Mouse (Mus musculus) heart, embryonic 16.5 days (tissue): ENCODE measurements around the gene Pip. TPM values are rescaled to one million over a fixed set of nuclear protein-coding genes. Genes with fewer than 3 reads are reported as not detected.

Experiments
- ATAC-seq: fragments of 200-750 bp; cut with Nextera tagmentation; replicated peaks from 2 replicates; pipeline ENCODE4 v1.8.0; 2017; ENCODE audit warnings: moderate number of reproducible peaks; ENCODE audit not compliant: insufficient read depth, low FRiP score; ENCODE audit errors: extremely low read depth
- H3K27ac ChIP-seq: fragments of 300-500 bp; sonication (generic); 2 replicates; pipeline ENCODE4 v1.5.1; 2014; ENCODE audit warnings: mild to moderate bottlenecking, low read length, control low read depth, moderate library complexity
- H3K27me3 ChIP-seq: fragments of 300-500 bp; sonication (generic); 2 replicates; pipeline ENCODE4 v1.6.1; 2014; ENCODE audit warnings: low read length, mixed read lengths; ENCODE audit not compliant: control insufficient read depth, insufficient read depth
- H3K36me3 ChIP-seq: fragments of 300-500 bp; sonication (generic); 2 replicates; pipeline ENCODE4 v1.6.1; 2014; ENCODE audit not compliant: control insufficient read depth, insufficient read depth
- H3K4me1 ChIP-seq: fragments of 300-500 bp; sonication (generic); 2 replicates; pipeline ENCODE4 v1.6.1; 2014; ENCODE audit warnings: low read length, mixed read lengths; ENCODE audit not compliant: control insufficient read depth, insufficient read depth
- H3K4me2 ChIP-seq: fragments of 300-500 bp; sonication (generic); 2 replicates; pipeline ENCODE4 v1.6.1; 2014; ENCODE audit warnings: low read depth, mild to moderate bottlenecking, control low read depth, low read length
- H3K4me3 ChIP-seq: fragments of 300-500 bp; sonication (generic); 2 replicates; pipeline ENCODE4 v1.5.1; 2014; ENCODE audit warnings: mild to moderate bottlenecking, control low read depth, low read length
- H3K9ac ChIP-seq: fragments of 300-500 bp; sonication (generic); 2 replicates; pipeline ENCODE4 v1.6.1; 2014; ENCODE audit warnings: low read length, control low read depth
- H3K9me3 ChIP-seq: fragments of 300-500 bp; sonication (generic); replicated peaks from 2 replicates; pipeline ENCODE4 v1.6.1; 2016; ENCODE audit warnings: low read length; ENCODE audit not compliant: control insufficient read depth
- whole genome bisulfite sequencing: fragments of 180-500 bp; shearing (Covaris S2); extraction: QIAGEN DNeasy Blood & Tissue Kit; methylation state at CpG from one replicate; pipeline ENCODE4 v1.1.7; 2014; 5-methylcytosine and 5-hydroxymethylcytosine counted together
- polyA plus RNA-seq: library from polyadenylated mRNA; unstranded; fragments of >200 nt; fragmentation: Nextera tagmentation; extraction: Ambion mirVana; gene quantifications from 2 replicates; pipeline ENCODE4 v1.2.1, GENCODE M21; 2015

Gene Pip
- polyA plus RNA-seq: not detected in 2 replicates

GRCm38 (mm10) chr6:41847235-41847634, at the start of gene Pip:
TSS of gene Pip (plus strand) at chr6:41847535.
- 71% methylated on average over 2 of the region's 2 CpGs for WGBS
- H3K9me3 ChIP-seq: no peaks in the 10 kb centered on the region
- H3K36me3 ChIP-seq: no peaks in the 10 kb centered on the region
- H3K4me3 ChIP-seq: no peak within 1 kb of the TSS
- H3K4me2 ChIP-seq: no peak within 1 kb of the TSS
- no peak for ATAC-seq
- H3K27ac ChIP-seq: no peak within 1 kb of the TSS
- no peaks in the 10 kb centered on the region for H3K4me1 ChIP-seq
- no peak within 1 kb of the TSS for H3K9ac ChIP-seq
- no peaks in the 10 kb centered on the region for H3K27me3 ChIP-seq

- Histone ChIP-seq H3K27me3 (no peaks in the 10 kb centered on the region), H3K9ac (no peak overlapping the region), H3K36me3 (no peaks in the 10 kb centered on the region), H3K4me2 (no peak overlapping the region), H3K9me3 (no peaks in the 10 kb centered on the region), H3K4me1 (no peaks in the 10 kb centered on the region), H3K4me3 (no peak overlapping the region), H3K27ac (no peak overlapping the region)
- no peak for ATAC-seq
Measured at GRCm38 (mm10) chr6:41824086-41824485, 23.2 kb upstream of the Pip start.

- Histone ChIP-seq H3K4me2 (no peak overlapping the region), H3K9me3 (no peaks in the 10 kb centered on the region), H3K27me3 (no peaks in the 10 kb centered on the region), H3K36me3 (no peaks in the 10 kb centered on the region), H3K4me1 (no peaks in the 10 kb centered on the region), H3K27ac (no peak overlapping the region), H3K9ac (no peak overlapping the region), H3K4me3 (no peak overlapping the region)
- ATAC-seq: no peak
- WGBS: 75% methylated on average over 2 of the region's 2 CpGs
Measured at GRCm38 (mm10) chr6:41829516-41829915, 17.8 kb upstream of the Pip start.

GRCm38 (mm10) chr6:41852689-41853088, 5.4 kb downstream of the Pip start, which contains the start of gene Sval2:
TSS of gene Sval2 (plus strand) at chr6:41852989.
- Histone ChIP-seq H3K9ac (no peak within 1 kb of the TSS), H3K4me2 (no peak within 1 kb of the TSS), H3K36me3 (no peaks in the 10 kb centered on the region), H3K4me3 (no peak within 1 kb of the TSS), H3K27me3 (no peaks in the 10 kb centered on the region), H3K4me1 (no peaks in the 10 kb centered on the region), H3K27ac (no peak within 1 kb of the TSS), H3K9me3 (no peaks in the 10 kb centered on the region)
- no peak for ATAC-seq
- WGBS: 70% methylated on average over 3 of the region's 3 CpGs

GRCm38 (mm10) chr6:41864038-41864437, 16.7 kb downstream of the Pip start:
- H3K4me2 ChIP-seq: no peak overlapping the region
- ATAC-seq: no peak
- no peaks in the 10 kb centered on the region for H3K27me3 ChIP-seq
- H3K9ac ChIP-seq: no peak overlapping the region
- H3K36me3 ChIP-seq: no peaks in the 10 kb centered on the region
- WGBS: 58% methylated on average over 2 of the region's 2 CpGs
- no peaks in the 10 kb centered on the region for H3K4me1 ChIP-seq
- H3K9me3 ChIP-seq: no peaks in the 10 kb centered on the region
- no peak overlapping the region for H3K27ac ChIP-seq
- no peak overlapping the region for H3K4me3 ChIP-seq

Other genes starting within 250 kb of the Pip start
- gene Ephb6, start 242.1 kb upstream of the Pip start, polyA plus RNA-seq: 5.4 and 6.5 TPM in 2 replicates
- gene Trpv6, start 211.1 kb upstream of the Pip start, polyA plus RNA-seq: 0.09 and 0.31 TPM in 2 replicates
- gene Trpv5, start 166.8 kb upstream of the Pip start, polyA plus RNA-seq: not detected in 2 replicates
- not detected in 2 replicates for gene Llcfc1, start 163.1 kb upstream of the Pip start, polyA plus RNA-seq
- 1.8 and 2.6 TPM in 2 replicates for gene Kel, start 143.2 kb upstream of the Pip start, polyA plus RNA-seq
- gene Olfr459, start 72.4 kb upstream of the Pip start, polyA plus RNA-seq: not detected in 2 replicates
- gene Sval2, start 5.5 kb downstream of the Pip start, polyA plus RNA-seq: not detected in 2 replicates
- not detected in 2 replicates for gene Sval1, start 104.1 kb downstream of the Pip start, polyA plus RNA-seq
- not detected in 2 replicates for gene Sval3, start 120.6 kb downstream of the Pip start, polyA plus RNA-seq
- not detected in 2 replicates for gene Sva, start 190.9 kb downstream of the Pip start, polyA plus RNA-seq